Mouse (Mus musculus) liver, adult 10 weeks (tissue): ENCODE measurements around the gene Dnase1l3. TPM values are rescaled to one million over a fixed set of nuclear protein-coding genes. Genes with fewer than 3 reads are reported as not detected.

Experiments
- polyA plus RNA-seq: library from polyadenylated mRNA; stranded (reverse); fragments of 350-450 nt; fragmentation: Illumina TruSeq; extraction: RNeasy Lipid Tissue Mini Kit (QIAGEN cat#74804); gene quantifications from one replicate; pipeline ENCODE4 v1.2.3, GENCODE M21; 2014; ENCODE audit warnings: low read depth, low replicate concordance

The Dnase1l3 gene
- 18.6 TPM for polyA plus RNA-seq

DNA sequence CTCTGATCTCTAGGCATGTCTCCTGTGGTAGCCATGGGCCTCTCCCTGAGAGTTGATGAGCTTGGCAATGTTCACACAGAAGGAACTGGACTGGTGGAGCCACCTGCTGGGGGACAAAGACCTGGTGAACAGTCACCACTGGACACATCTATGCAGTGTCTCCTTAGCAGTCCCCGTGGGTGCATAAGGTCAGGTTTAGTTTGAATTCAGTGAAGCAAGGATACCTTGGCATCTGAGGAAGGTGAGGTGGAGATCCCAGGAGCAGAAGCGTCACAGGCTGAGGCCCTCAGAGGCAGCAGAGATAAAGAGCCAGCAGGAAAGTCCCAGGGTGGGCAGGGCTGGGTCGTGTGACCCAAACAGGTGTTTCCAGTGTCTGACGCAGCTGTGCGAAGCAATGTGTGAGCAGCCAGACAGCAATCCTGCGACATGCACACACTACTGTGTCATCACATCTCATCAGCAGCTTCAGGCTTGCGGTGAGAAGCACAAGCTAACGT, at the start of gene Dnase1l3:
TSS of gene Dnase1l3 (minus strand) at position 303 of the 497 bp plus-strand sequence.

GRCm38 (mm10) chr14:8002432-8003092, 8.2 kb upstream of the Dnase1l3 start, which contains the start of gene Abhd6:
Gene Abhd6, plus strand, starts transcription at chr14:8002902.

DNA sequence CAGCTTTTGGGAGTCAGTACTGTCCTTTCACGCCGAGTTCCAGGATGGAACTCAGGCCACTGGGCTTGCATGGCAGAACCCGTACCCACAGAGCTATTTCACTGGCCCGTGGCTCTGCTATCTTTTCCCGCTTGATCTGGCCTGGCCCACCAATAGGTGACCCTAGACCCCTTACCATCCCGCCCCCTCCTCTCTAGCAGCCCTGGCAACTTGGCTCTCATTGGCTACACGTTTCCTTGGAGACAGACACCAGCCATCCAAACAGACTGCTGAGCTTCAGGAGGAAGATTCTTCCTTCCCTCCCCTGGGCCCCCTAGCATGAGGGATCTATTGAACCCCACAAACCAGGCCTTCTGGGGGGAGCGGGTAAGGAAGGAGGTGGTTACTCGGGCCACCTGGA, 37.3 kb downstream of the Dnase1l3 start, which contains the start of gene Gm45521:
TSS of gene Gm45521 (plus strand) at position 240 of the 400 bp plus-strand sequence.

Other genes starting within 250 kb of the Dnase1l3 start
- not detected for gene Gm26661, start 203.0 kb downstream of the Dnase1l3 start, polyA plus RNA-seq
- 2.9 TPM for gene Flnb, start 176.6 kb downstream of the Dnase1l3 start, polyA plus RNA-seq
- not detected for gene Gm45521, start 37.3 kb downstream of the Dnase1l3 start, polyA plus RNA-seq
- 26.7 TPM for gene Abhd6, start 8.3 kb upstream of the Dnase1l3 start, polyA plus RNA-seq
- gene Rpp14, start 85.8 kb upstream of the Dnase1l3 start, polyA plus RNA-seq, result 26.6 TPM
- 16.3 TPM for gene Pxk, start 103.6 kb upstream of the Dnase1l3 start, polyA plus RNA-seq
- gene Pdhb, start 178.5 kb upstream of the Dnase1l3 start, polyA plus RNA-seq, result 175 TPM
- 12.9 TPM for gene Kctd6, start 219.6 kb upstream of the Dnase1l3 start, polyA plus RNA-seq